Comparison of ENCODE assay signal across 8 mouse cellular contexts in the genomic region with DNA sequence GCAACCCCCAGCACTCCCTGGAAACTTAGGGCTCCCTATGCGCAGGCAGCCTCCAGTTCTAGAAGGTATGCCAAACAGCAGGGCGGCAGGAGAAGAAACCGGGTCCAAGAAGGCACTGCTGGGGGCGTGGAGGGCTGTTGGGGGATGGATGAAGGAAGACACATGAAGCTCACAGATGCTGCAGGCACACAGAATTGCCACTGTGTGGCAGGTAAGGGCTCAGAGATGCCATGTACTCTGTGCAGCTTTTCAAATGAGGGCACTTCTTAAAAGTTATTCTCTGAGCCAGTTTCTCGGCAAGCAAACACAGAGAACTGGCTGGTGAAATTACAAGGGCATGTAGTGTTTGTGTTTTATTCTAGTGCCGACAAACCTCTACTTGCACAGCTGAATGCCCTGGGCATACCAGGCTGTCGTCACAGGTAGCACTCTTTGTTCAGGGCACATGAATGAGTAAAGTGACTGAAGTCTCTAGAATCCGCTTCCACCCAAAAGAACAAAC.
DNase-seq lines count a peak whose midpoint lies in the region; ATAC-seq and TF ChIP-seq lines count a peak whose summit lies in the region.

No protein-coding gene starts in this region.

- peaks cover 30% of the 10 kb centered on the region for H3K4me1 ChIP-seq in heart, embryonic 16.5 days (ENCODE audit: control insufficient read depth, insufficient read depth, low read length)
- peaks cover 9% of the 10 kb centered on the region for H3K4me1 ChIP-seq in lung, embryonic 16.5 days (replicated peaks; ENCODE audit: control insufficient read depth, insufficient read depth, low read length)
- no peaks in the 10 kb centered on the region for H3K4me1 ChIP-seq in stomach, postnatal 0 days (replicated peaks; ENCODE audit: control insufficient read depth, insufficient read depth)

- no peaks in the 10 kb centered on the region for H3K36me3 ChIP-seq in heart, embryonic 16.5 days (ENCODE audit: control insufficient read depth, insufficient read depth)
- H3K36me3 ChIP-seq in lung, embryonic 16.5 days (ENCODE audit: control insufficient read depth, insufficient read depth, low read length): no peaks in the 10 kb centered on the region
- H3K36me3 ChIP-seq in stomach, postnatal 0 days (ENCODE audit: control insufficient read depth, insufficient read depth, low read length): no peaks in the 10 kb centered on the region

- H3K9me3 ChIP-seq in heart, embryonic 16.5 days (replicated peaks; ENCODE audit: control insufficient read depth, low read length): no peaks in the 10 kb centered on the region
- no peaks in the 10 kb centered on the region for H3K9me3 ChIP-seq in lung, embryonic 16.5 days (ENCODE audit: control insufficient read depth, low read length)
- no peaks in the 10 kb centered on the region for H3K9me3 ChIP-seq in stomach, postnatal 0 days (ENCODE audit: control insufficient read depth, low read length)

- H3K4me3 ChIP-seq in heart, embryonic 16.5 days (ENCODE audit: low read length): no peak overlapping the region
- no peak overlapping the region for H3K4me3 ChIP-seq in lung, embryonic 16.5 days (ENCODE audit: low read length)
- H3K4me3 ChIP-seq in stomach, postnatal 0 days (ENCODE audit: low read depth, low read length): no peak overlapping the region

- peak overlapping the region; percentile 18; the same call in 1 of the 2 replicates for H3K4me2 ChIP-seq in heart, embryonic 16.5 days (ENCODE audit: low read depth, low read length)
- peak overlapping the region; percentile 34 for H3K4me2 ChIP-seq in lung, embryonic 16.5 days (ENCODE audit: low read depth, low read length)
- no peak overlapping the region for H3K4me2 ChIP-seq in stomach, postnatal 0 days (replicated peaks; ENCODE audit: low read depth)

- intact Hi-C loops in heart, postnatal 14 days (cut with DNase I): no loop called here

- no peak overlapping the region for H3K9ac ChIP-seq in heart, embryonic 16.5 days (ENCODE audit: low read length)
- H3K9ac ChIP-seq in lung, embryonic 16.5 days (ENCODE audit: low read length): no peak overlapping the region
- no peak overlapping the region for H3K9ac ChIP-seq in stomach, postnatal 0 days (ENCODE audit: low read length)

- no peak overlapping the region for H3K27ac ChIP-seq in heart, embryonic 16.5 days (ENCODE audit: low read length)
- H3K27ac ChIP-seq in lung, embryonic 16.5 days (ENCODE audit: low read length): no peak overlapping the region
- 0 out of 2 replicates have a peak overlapping the region, but pooled peaks have one; percentile 5 for H3K27ac ChIP-seq in stomach, postnatal 0 days (replicated peaks)

- no peak for ATAC-seq in heart, embryonic 16.5 days (replicated peaks; ENCODE audit: extremely low read depth, insufficient read depth, low FRiP score)
- ATAC-seq in lung, embryonic 16.5 days (ENCODE audit: low read depth): peak; percentile 70
- peak; percentile 78 for ATAC-seq in stomach, postnatal 0 days (ENCODE audit: low FRiP score, low TSS enrichment)

- WGBS in heart, embryonic 16.5 days: 49% methylated on average over 8 of the region's 8 CpGs
- 41% methylated on average over 8 of the region's 8 CpGs for WGBS in lung, embryonic 16.5 days
- 56% methylated on average over 8 of the region's 8 CpGs for WGBS in stomach, postnatal 0 days

- no peak for DNase-seq in heart, postnatal 14 days
- DNase-seq in thymus, postnatal 14 days: peak; percentile 19
- DNase-seq in thymus, postnatal 10 days (ENCODE audit: low spot score in 2 of 2): no peak
- no peak for DNase-seq in stomach, postnatal 0 days (ENCODE audit: low spot score)
- no peak for DNase-seq in kidney, adult 18-20 months
- no peak for DNase-seq in frontal cortex, postnatal 25 days (ENCODE audit: low spot score in 2 of 2)

- peak; percentile 53 for TF ChIP-seq CTCF in stomach, postnatal 0 days (IDR thresholded peaks at IDR 0.05; ENCODE audit: low read depth)

- no peaks in the 10 kb centered on the region for H3K27me3 ChIP-seq in heart, embryonic 16.5 days (ENCODE audit: control insufficient read depth, insufficient read depth, low read length)
- no peaks in the 10 kb centered on the region for H3K27me3 ChIP-seq in lung, embryonic 16.5 days (ENCODE audit: control insufficient read depth, insufficient read depth, low read depth, low read length)
- no peaks in the 10 kb centered on the region for H3K27me3 ChIP-seq in stomach, postnatal 0 days (ENCODE audit: control insufficient read depth, insufficient read depth, low read length)

- no peak for TF ChIP-seq EP300 in stomach, postnatal 0 days (optimal IDR thresholded peaks at IDR 0.05)
